Mouse (Mus musculus): ENCODE results near the gene Lyrm7.

DNA sequence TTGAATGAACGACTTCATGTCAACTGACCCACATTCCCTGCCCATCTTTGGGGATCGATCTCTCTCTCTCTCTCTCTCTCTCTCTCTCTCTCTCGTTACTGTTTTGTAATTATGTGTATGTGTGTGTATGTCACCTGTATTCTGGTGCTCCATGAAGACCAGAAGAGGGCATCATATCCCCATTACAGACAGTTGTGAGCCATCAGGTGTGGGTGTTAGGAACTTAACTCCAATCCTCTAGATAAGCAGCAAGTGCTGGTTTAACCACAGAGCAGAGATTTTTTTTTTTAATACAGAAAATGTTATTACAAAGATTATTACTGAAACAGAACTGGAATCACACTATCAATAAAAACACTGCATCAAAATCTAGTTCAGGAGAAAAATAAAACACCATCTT is 75.2 kb downstream of the Lyrm7 start:
- TF ChIP-seq POLR2A (IDR thresholded peaks at IDR 0.05; ENCODE audit: insufficient read depth, low read depth, low read length) (no peak), CTCF (IDR thresholded peaks at IDR 0.05) (0 out of 2 replicates have a peak, but pooled peaks have one; percentile 2), EP300 (IDR thresholded peaks at IDR 0.05; ENCODE audit: insufficient read depth, low read depth, low read length) (no peak)
